In the genomic region with DNA sequence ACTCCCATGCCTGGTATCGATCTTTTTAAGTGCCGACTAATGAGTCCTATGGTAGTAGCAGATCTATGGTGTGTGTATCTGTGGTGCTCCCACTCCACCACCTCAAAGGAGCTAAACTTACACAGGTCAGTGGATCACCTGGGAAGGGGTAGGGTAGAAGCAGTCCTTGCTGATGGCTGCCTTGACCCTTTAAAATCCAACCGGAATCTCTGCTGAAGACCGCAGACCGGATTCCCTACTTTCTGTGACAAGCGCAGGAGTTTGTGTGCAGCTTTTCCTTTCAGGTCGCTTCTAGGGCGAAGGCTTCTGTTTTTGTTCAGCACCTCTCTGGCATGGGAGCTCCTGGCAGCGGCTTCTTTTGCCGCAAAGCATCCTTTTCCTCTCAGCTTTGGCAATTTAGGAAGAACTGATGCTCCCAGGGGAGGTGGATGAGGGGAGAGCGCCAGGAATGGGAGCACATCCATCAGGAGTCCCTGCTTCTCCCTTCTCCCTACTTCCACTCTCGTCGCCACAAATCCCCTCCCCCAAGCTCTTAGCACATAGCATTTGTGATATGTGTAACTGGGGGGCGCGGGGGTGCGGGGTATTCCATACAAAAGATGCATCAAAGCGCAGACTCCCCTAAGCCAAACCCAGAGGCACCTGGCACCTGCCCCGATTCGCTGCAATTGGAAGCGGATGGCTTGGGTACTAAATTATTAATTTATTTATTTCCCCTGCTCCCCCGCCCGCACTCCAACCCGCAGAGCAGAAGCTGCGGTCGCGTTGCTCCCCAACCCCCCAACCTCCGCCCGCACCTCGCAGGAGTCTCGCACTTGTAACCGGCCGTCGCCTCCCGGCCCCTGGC, we compare ENCODE assay signal across 9 mouse cellular contexts. TPM values are rescaled to one million over a fixed set of nuclear protein-coding genes. Genes with fewer than 3 reads are reported as not detected.
DNase-seq lines count a peak whose midpoint lies in the region; ATAC-seq lines count a peak whose summit lies in the region.
"Had no signal": no experiment of that assay in that cellular context is flagged by ENCODE, and none has a peak within 500 bp of the region (broad histone marks: within the 10 kb centered on the region; RNA-seq: fewer than 3 reads in every experiment).

No protein-coding gene starts in this region.

- no peaks in the 10 kb centered on the region for H3K9me3 ChIP-seq in hindbrain, embryonic 10.5 days
- no peaks in the 10 kb centered on the region for H3K9me3 ChIP-seq in limb, embryonic 10.5 days (replicated peaks)
- H3K9me3 ChIP-seq in neural tube, embryonic 15.5 days (replicated peaks) = no peaks in the 10 kb centered on the region

- peak overlapping the region; percentile 78 for H3K4me3 ChIP-seq in hindbrain, embryonic 10.5 days
- H3K4me3 ChIP-seq in limb, embryonic 10.5 days = peak overlapping the region; percentile 72
- H3K4me3 ChIP-seq in neural tube, embryonic 15.5 days (replicated peaks) = peak overlapping the region; percentile 72

- H3K9ac ChIP-seq in neural tube, embryonic 15.5 days (replicated peaks) = peak overlapping the region; percentile 80

- H3K4me1 ChIP-seq in hindbrain, embryonic 10.5 days (replicated peaks) = peaks cover 22% of the 10 kb centered on the region; the same call in 1 of the 2 replicates
- peaks cover 14% of the 10 kb centered on the region for H3K4me1 ChIP-seq in limb, embryonic 10.5 days
- peaks cover 10% of the 10 kb centered on the region; the same call in 1 of the 2 replicates for H3K4me1 ChIP-seq in neural tube, embryonic 15.5 days

- ATAC-seq in common myeloid progenitor, adult 5-6 weeks (replicated peaks; ENCODE audit: low read depth, poor library complexity, severe bottlenecking) = peak; percentile 32; the same call in 1 of the 2 replicates
- ATAC-seq in neural tube, embryonic 15.5 days (ENCODE audit: low FRiP score) = peak; percentile 77

- 4% methylated on average over 34 of the region's 34 CpGs for WGBS in hindbrain, embryonic 10.5 days
- 4% methylated on average over 34 of the region's 34 CpGs for WGBS in limb, embryonic 10.5 days
- 2% methylated on average over 34 of the region's 34 CpGs for WGBS in neural tube, embryonic 15.5 days

- peak; percentile 61 for DNase-seq in layer of hippocampus, adult 11-12 months (ENCODE audit: low spot score)
- no peak for DNase-seq in layer of hippocampus, adult 9-10 months (ENCODE audit: low spot score)
- DNase-seq in hindbrain, embryonic 10.5 days (ENCODE audit: low spot score) = peak; percentile 41
- DNase-seq in limb, embryonic 10.5 days (ENCODE audit: low spot score) = peak; percentile 56
- DNase-seq in urinary bladder, postnatal 25 days (ENCODE audit: low spot score) = no peak
- DNase-seq in urinary bladder, adult 2 months (ENCODE audit: low spot score) = no peak

- no peaks in the 10 kb centered on the region for H3K36me3 ChIP-seq in hindbrain, embryonic 10.5 days
- H3K36me3 ChIP-seq in limb, embryonic 10.5 days = no peaks in the 10 kb centered on the region
- no peaks in the 10 kb centered on the region for H3K36me3 ChIP-seq in neural tube, embryonic 15.5 days

- H3K27ac ChIP-seq in hindbrain, embryonic 10.5 days = peak overlapping the region; percentile 83
- no peak overlapping the region for H3K27ac ChIP-seq in limb, embryonic 10.5 days
- peak overlapping the region; percentile 97 for H3K27ac ChIP-seq in neural tube, embryonic 15.5 days (replicated peaks)
- H3K27ac ChIP-seq: macrophage had no signal

- H3K27me3 ChIP-seq in hindbrain, embryonic 10.5 days (ENCODE audit: insufficient read depth, poor library complexity, severe bottlenecking) = peaks cover 44% of the 10 kb centered on the region
- H3K27me3 ChIP-seq in limb, embryonic 10.5 days (ENCODE audit: low read depth, poor library complexity, severe bottlenecking) = peaks cover 51% of the 10 kb centered on the region
- no peaks in the 10 kb centered on the region for H3K27me3 ChIP-seq in neural tube, embryonic 15.5 days (replicated peaks)

- H3K4me2 ChIP-seq in neural tube, embryonic 15.5 days = peak overlapping the region; percentile 74

RNA-seq across cellular contexts. Expression of a gene that starts 0.5 kb away (rescaled TPM):
- not detected in 2 replicates for total RNA-seq in common myeloid progenitor, adult 5-6 weeks (2017)
- polyA plus RNA-seq in hindbrain, embryonic 10.5 days (2016; fragmentation: Nextera tagmentation; extraction: Ambion mirVana) = 0.76 and 2.4 TPM in 2 replicates
- 0.26 and 0.90 TPM in 2 replicates for polyA plus RNA-seq in limb, embryonic 10.5 days (2016; fragmentation: Nextera tagmentation; extraction: Ambion mirVana)
- 10.1 and 12.3 TPM in 2 replicates for polyA plus RNA-seq in neural tube, embryonic 15.5 days (2015; fragmentation: Nextera tagmentation; extraction: Ambion mirVana)
- polyA plus RNA-seq in urinary bladder, adult 2 months (2012; rRNA removed) = 0.04 TPM in 1 of 2 replicates, not detected in the other
- polyA plus RNA-seq: macrophage had no signal

Comparison
In these comparisons a context has a peak if more than half of its experiments do, and no peak if none do; other contexts are left out.
1. DNase-seq: peak in layer of hippocampus, adult 11-12 months (single experiment), hindbrain, embryonic 10.5 days (single experiment) and limb, embryonic 10.5 days (single experiment); none in layer of hippocampus, adult 9-10 months (single experiment), urinary bladder, postnatal 25 days (single experiment) and urinary bladder, adult 2 months (single experiment).
2. Peak in every context shown above with its lines, with median percentiles within 50 percentile points of each other: H3K4me3 ChIP-seq.